Mouse (Mus musculus) embryonic stem cell, embryonic (primary cell): ENCODE measurements around the gene Ppp4r1.

Source experiments
- CTCF ChIA-PET, 4 experiments: fragments of 300-600 bp in 2 of 4; fragments of 350-600 bp in 2 of 4; sonication (Branson Sonifier 250); formaldehyde crosslinking; loops; one replicate each; lab custom pipeline; 2022; ENCODE audit warnings: inconsistent platforms in 2 of 4; lab: Charles Lee
- POLR2A ChIA-PET, 4 experiments: fragments of 300-600 bp in 2 of 4; fragments of 350-600 bp in 2 of 4; sonication (Branson Sonifier 250); formaldehyde crosslinking; loops; one replicate each; lab custom pipeline; 2022; ENCODE audit warnings: antibody characterized with exemption in 4 of 4, inconsistent platforms in 1 of 4; lab: Charles Lee

Ppp4r1 gene

GRCm38 (mm10) chr17:65782551-65783141 is at the start of gene Ppp4r1:
Ppp4r1 (plus strand) TSS chr17:65782573.
- POLR2A ChIA-PET = interaction anchor here (0.5 to 6.2 kb wide), 17 partner anchors 6 to 697 kb away, joined by 3 to 50 read pairs (median 4); partner anchors contain the start of gene Vapa (in 3 of the 4)
- CTCF ChIA-PET = interaction anchor here in 1 of 4 experiments (0.6 kb wide), 1 partner anchor 321 kb away, joined by 3 read pairs; no protein-coding TSS in a partner anchor

- POLR2A ChIA-PET = interaction anchor here in 2 of 4 experiments (0.6 to 2.5 kb wide), 10 partner anchors 9 to 178 kb away, joined by 3 to 10 read pairs (median 4); partner anchors contain the start of gene Vapa (in 2 of the 2)
- CTCF ChIA-PET = interaction anchor here in 2 of 4 experiments (0.6 to 1.0 kb wide), 3 partner anchors 9 to 27 kb away, joined by 3 read pairs; no protein-coding TSS in a partner anchor
Measured at GRCm38 (mm10) chr17:65732666-65733065, 49.7 kb upstream of the Ppp4r1 start.

GRCm38 (mm10) chr17:65735088-65735487 is 47.3 kb upstream of the Ppp4r1 start:
- CTCF ChIA-PET = no interaction called here
- POLR2A ChIA-PET = interaction anchor here in 1 of 4 experiments (0.5 kb wide), 1 partner anchor 92 kb away, joined by 3 read pairs; no protein-coding TSS in a partner anchor

- POLR2A ChIA-PET = interaction anchor here (0.6 to 2.0 kb wide), 20 partner anchors 10 to 743 kb away, joined by 3 to 8 read pairs (median 4); partner anchors contain the start of gene Vapa (in 2 of the 4)
- CTCF ChIA-PET = interaction anchor here in 1 of 4 experiments (1.0 kb wide), 1 partner anchor 13 kb away, joined by 3 read pairs; no protein-coding TSS in a partner anchor
Measured at GRCm38 (mm10) chr17:65737175-65737574, 45.2 kb upstream of the Ppp4r1 start.

GRCm38 (mm10) chr17:65737622-65738021 is 44.8 kb upstream of the Ppp4r1 start:
- POLR2A ChIA-PET = interaction anchor here (0.5 to 2.0 kb wide), 24 partner anchors 10 to 742 kb away, joined by 3 to 8 read pairs (median 4); partner anchors contain the start of gene Vapa (in 2 of the 4)
- CTCF ChIA-PET = interaction anchor here in 1 of 4 experiments (1.0 kb wide), 1 partner anchor 12 kb away, joined by 3 read pairs; no protein-coding TSS in a partner anchor

- CTCF ChIA-PET = interaction anchor here in 1 of 4 experiments (0.6 kb wide), 1 partner anchor 137 kb away, joined by 3 read pairs; no protein-coding TSS in a partner anchor
- POLR2A ChIA-PET = interaction anchor here in 1 of 4 experiments (2.9 kb wide), 1 partner anchor 8 kb away, joined by 8 read pairs; no protein-coding TSS in a partner anchor
Measured at GRCm38 (mm10) chr17:65739874-65740725, 42.3 kb upstream of the Ppp4r1 start.

GRCm38 (mm10) chr17:65741565-65741964 is 40.8 kb upstream of the Ppp4r1 start:
- ChIA-PET POLR2A (interaction anchor here in 3 of 4 experiments (0.6 to 2.9 kb wide), 8 partner anchors 9 to 158 kb away, joined by 3 to 8 read pairs (median 6); partner anchors contain the start of gene Ppp4r1 (in 1 of the 3)), CTCF (interaction anchor here in 1 of 4 experiments (1.0 to 1.2 kb wide), 2 partner anchors 15 to 123 kb away, joined by 3 read pairs; no protein-coding TSS in a partner anchor)

- CTCF ChIA-PET = interaction anchor here in 1 of 4 experiments (0.5 to 1.2 kb wide), 3 partner anchors 16 to 122 kb away, joined by 3 read pairs; no protein-coding TSS in a partner anchor
- POLR2A ChIA-PET = interaction anchor here in 2 of 4 experiments (1.1 to 2.9 kb wide), 5 partner anchors 8 to 130 kb away, joined by 3 to 8 read pairs (median 6); no protein-coding TSS in a partner anchor
Measured at GRCm38 (mm10) chr17:65742245-65742905, 40.0 kb upstream of the Ppp4r1 start.

GRCm38 (mm10) chr17:65742969-65743368 is 39.4 kb upstream of the Ppp4r1 start:
- POLR2A ChIA-PET = interaction anchor here in 2 of 4 experiments (1.1 to 2.9 kb wide), 4 partner anchors 11 to 131 kb away, joined by 3 to 8 read pairs (median 4); no protein-coding TSS in a partner anchor

GRCm38 (mm10) chr17:65743664-65744330 is 38.6 kb upstream of the Ppp4r1 start:
- ChIA-PET POLR2A (interaction anchor here in 3 of 4 experiments (0.6 to 2.1 kb wide), 11 partner anchors 12 to 549 kb away, joined by 3 to 5 read pairs (median 3); partner anchors contain the start of gene Vapa (in 2 of the 3)), CTCF (interaction anchor here in 1 of 4 experiments (1.1 kb wide), 1 partner anchor 18 kb away, joined by 6 read pairs; no protein-coding TSS in a partner anchor)

More at GRCm38 (mm10) chr17:65742969-65743368, 39.4 kb upstream of the Ppp4r1 start:
- CTCF ChIA-PET = no interaction called here

- ChIA-PET CTCF (interaction anchor here in 1 of 4 experiments (1.0 kb wide), 1 partner anchor 20 kb away, joined by 3 read pairs; no protein-coding TSS in a partner anchor), POLR2A (interaction anchor here in 1 of 4 experiments (1.4 kb wide), 1 partner anchor 45 kb away, joined by 3 read pairs; no protein-coding TSS in a partner anchor)
Measured at GRCm38 (mm10) chr17:65746314-65746713, 36.1 kb upstream of the Ppp4r1 start.

GRCm38 (mm10) chr17:65748997-65749396 is 33.4 kb upstream of the Ppp4r1 start:
- ChIA-PET POLR2A (interaction anchor here in 2 of 4 experiments (1.0 to 1.1 kb wide), 4 partner anchors 11 to 136 kb away, joined by 3 to 10 read pairs (median 4); partner anchors contain the start of gene Vapa (in 1 of the 2)), CTCF (interaction anchor here in 2 of 4 experiments (0.5 to 0.9 kb wide), 2 partner anchors 25 to 105 kb away, joined by 3 to 4 read pairs; no protein-coding TSS in a partner anchor)

GRCm38 (mm10) chr17:65749803-65750202 is 32.6 kb upstream of the Ppp4r1 start:
- POLR2A ChIA-PET = interaction anchor here in 3 of 4 experiments (0.5 to 1.6 kb wide), 5 partner anchors 8 to 137 kb away, joined by 3 to 6 read pairs (median 4); partner anchors contain the start of gene Vapa (in 1 of the 3)
- CTCF ChIA-PET = interaction anchor here in 3 of 4 experiments (0.6 to 1.5 kb wide), 7 partner anchors 10 to 634 kb away, joined by 3 to 6 read pairs (median 3); no protein-coding TSS in a partner anchor

GRCm38 (mm10) chr17:65750301-65750700 is 32.1 kb upstream of the Ppp4r1 start:
- ChIA-PET CTCF (interaction anchor here (0.5 to 1.5 kb wide), 12 partner anchors 10 to 1390 kb away, joined by 3 to 6 read pairs (median 3); no protein-coding TSS in a partner anchor), POLR2A (interaction anchor here in 3 of 4 experiments (0.5 to 1.6 kb wide), 9 partner anchors 9 to 247 kb away, joined by 3 to 6 read pairs (median 4); partner anchors contain the start of gene Vapa (in 1 of the 3))

- CTCF ChIA-PET = interaction anchor here in 3 of 4 experiments (0.7 to 1.2 kb wide), 3 partner anchors 112 to 194 kb away, joined by 3 to 5 read pairs (median 4); no protein-coding TSS in a partner anchor
- POLR2A ChIA-PET = interaction anchor here in 2 of 4 experiments (0.7 to 1.7 kb wide), 4 partner anchors 16 to 139 kb away, joined by 3 to 8 read pairs (median 5); partner anchors contain the start of gene Vapa (in 1 of the 2)
Measured at GRCm38 (mm10) chr17:65753130-65753529, 29.2 kb upstream of the Ppp4r1 start.

- ChIA-PET CTCF (no interaction called here), POLR2A (no interaction called here)
Measured at GRCm38 (mm10) chr17:65755857-65756256, 26.5 kb upstream of the Ppp4r1 start.
